Mouse (Mus musculus) hindbrain, embryonic 15.5 days (tissue): Measurements from ENCODE around the gene Pcyt1a. TPM values are rescaled to one million over a fixed set of nuclear protein-coding genes. Genes with fewer than 3 reads are reported as not detected.
A peak's percentile ranks its signal among the peaks of the same experiment; 100 is the strongest.

Experiments used
- ATAC-seq: fragments of 200-750 bp; cut with Nextera tagmentation; 2 replicates; pipeline ENCODE4 v1.8.0; 2017; ENCODE audit warnings: low read depth, moderate number of reproducible peaks, moderate TSS enrichment; ENCODE audit not compliant: low FRiP score
- H3K27ac ChIP-seq: fragments of 300-500 bp; sonication (generic); replicated peaks from 2 replicates; pipeline ENCODE4 v1.5.1; 2015; ENCODE audit warnings: mild to moderate bottlenecking, inconsistent platforms
- H3K27me3 ChIP-seq: fragments of 300-500 bp; sonication (generic); 2 replicates; pipeline ENCODE4 v1.6.1; 2015; ENCODE audit warnings: control low read depth, inconsistent platforms
- H3K36me3 ChIP-seq: fragments of 300-500 bp; sonication (generic); 2 replicates; pipeline ENCODE4 v1.6.1; 2015; ENCODE audit warnings: control low read depth, inconsistent platforms
- H3K4me1 ChIP-seq: fragments of 300-500 bp; sonication (generic); replicated peaks from 2 replicates; pipeline ENCODE4 v1.6.1; 2015; ENCODE audit warnings: control low read depth, inconsistent platforms
- H3K4me2 ChIP-seq: fragments of 300-500 bp; sonication (generic); 2 replicates; pipeline ENCODE4 v1.6.1; 2015; ENCODE audit warnings: moderate library complexity, mild to moderate bottlenecking, inconsistent platforms
- H3K4me3 ChIP-seq: fragments of 300-500 bp; sonication (generic); 2 replicates; pipeline ENCODE4 v1.5.1; 2015; ENCODE audit warnings: mild to moderate bottlenecking, inconsistent platforms
- H3K9ac ChIP-seq: fragments of 300-500 bp; sonication (generic); 2 replicates; pipeline ENCODE4 v1.6.1; 2015; ENCODE audit warnings: inconsistent platforms
- H3K9me3 ChIP-seq: fragments of 300-500 bp; sonication (generic); 2 replicates; pipeline ENCODE4 v1.6.1; 2016; ENCODE audit warnings: control low read depth, inconsistent platforms
- WGBS: fragments of 180-500 bp; shearing (Covaris S2); methylation state at CpG from one replicate; pipeline ENCODE4 v1.1.7; 2015; 5-methylcytosine and 5-hydroxymethylcytosine counted together
- polyA plus RNA-seq: library from polyadenylated mRNA; unstranded; fragments of >200 nt; fragmentation: Nextera tagmentation; extraction: Ambion mirVana; gene quantifications from 2 replicates; pipeline ENCODE4 v1.2.1, GENCODE M21; 2015

Pcyt1a gene
- polyA plus RNA-seq, 1 experiment from 2014 or later, result 45.6 TPM

GRCm38 (mm10) chr16:32506868-32507267 is 76.1 kb downstream of the Pcyt1a start:
- ATAC-seq, result no peak
- Histone ChIP-seq H3K4me3 (no peak overlapping the region), H3K4me2 (no peak overlapping the region), H3K9ac (no peak overlapping the region), H3K36me3 (no peaks in the 10 kb centered on the region), H3K27me3 (no peaks in the 10 kb centered on the region), H3K4me1 (peaks cover 6% of the 10 kb centered on the region), H3K27ac (no peak overlapping the region), H3K9me3 (no peaks in the 10 kb centered on the region)
- 82% methylated on average over 7 of the region's 7 CpGs for WGBS

GRCm38 (mm10) chr16:32507407-32507806 is 76.7 kb downstream of the Pcyt1a start:
- Histone ChIP-seq H3K27me3 (no peaks in the 10 kb centered on the region), H3K27ac (no peak overlapping the region), H3K36me3 (no peaks in the 10 kb centered on the region), H3K4me2 (no peak overlapping the region), H3K4me3 (no peak overlapping the region), H3K4me1 (peaks cover 6% of the 10 kb centered on the region), H3K9ac (no peak overlapping the region), H3K9me3 (no peaks in the 10 kb centered on the region)
- no peak for ATAC-seq
- 18% methylated on average over 9 of the region's 9 CpGs for WGBS

- Histone ChIP-seq H3K36me3 (no peaks in the 10 kb centered on the region), H3K27ac (no peak overlapping the region), H3K4me1 (peaks cover 6% of the 10 kb centered on the region), H3K9ac (no peak overlapping the region), H3K4me2 (no peak overlapping the region), H3K27me3 (no peaks in the 10 kb centered on the region), H3K4me3 (no peak overlapping the region), H3K9me3 (no peaks in the 10 kb centered on the region)
- WGBS, result 90% methylated on average over 5 of the region's 5 CpGs
- no peak for ATAC-seq
Observed at GRCm38 (mm10) chr16:32508035-32508434, 77.3 kb downstream of the Pcyt1a start.

DNA sequence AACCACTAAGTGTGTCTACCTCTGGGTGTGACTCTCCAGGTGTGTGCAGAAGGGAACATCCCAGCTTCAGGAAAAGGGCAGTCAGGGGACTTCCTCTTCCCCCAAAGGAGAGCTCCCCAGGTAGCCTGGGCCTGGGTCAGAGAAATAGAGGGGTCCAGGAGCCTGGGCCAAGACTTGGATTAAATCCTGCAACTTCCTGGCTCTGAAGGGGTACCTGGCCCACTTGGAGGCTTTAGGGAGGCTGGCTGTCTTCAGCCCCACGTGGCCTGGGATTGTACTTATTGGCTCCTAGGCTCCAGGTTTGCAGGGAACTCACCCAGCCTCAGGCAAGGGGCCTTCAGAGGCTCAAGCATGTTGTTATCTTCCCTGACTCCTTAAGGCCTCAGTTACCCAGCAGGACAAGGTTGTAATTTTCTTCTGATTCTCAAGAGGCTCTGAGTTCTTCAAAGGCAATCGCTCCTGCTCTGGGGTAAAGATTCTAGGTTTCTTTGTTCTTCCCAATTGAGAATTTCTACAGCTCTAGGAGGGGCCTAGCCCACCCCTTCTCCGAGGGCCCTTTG is 77.9 kb downstream of the Pcyt1a start:
- Histone ChIP-seq H3K4me3 (no peak overlapping the region), H3K9me3 (no peaks in the 10 kb centered on the region), H3K36me3 (no peaks in the 10 kb centered on the region), H3K4me2 (no peak overlapping the region), H3K4me1 (peaks cover 6% of the 10 kb centered on the region), H3K9ac (no peak overlapping the region), H3K27ac (no peak overlapping the region), H3K27me3 (no peaks in the 10 kb centered on the region)
- no peak for ATAC-seq
- 42% methylated on average over 3 of the region's 3 CpGs for WGBS

- 56% methylated on average over 9 of the region's 9 CpGs for WGBS
- peaks cover 6% of the 10 kb centered on the region for H3K4me1 ChIP-seq
- no peaks in the 10 kb centered on the region for H3K36me3 ChIP-seq
- H3K9ac ChIP-seq, result no peak overlapping the region
- ATAC-seq, result peak; percentile 52; the same call in 1 of the 2 replicates
- no peak overlapping the region for H3K4me3 ChIP-seq
- no peaks in the 10 kb centered on the region for H3K9me3 ChIP-seq
- H3K27me3 ChIP-seq, result no peaks in the 10 kb centered on the region
- no peak overlapping the region for H3K4me2 ChIP-seq
- H3K27ac ChIP-seq, result peak overlapping the region; percentile 38
Observed at GRCm38 (mm10) chr16:32509066-32509942, 78.6 kb downstream of the Pcyt1a start.

- no peaks in the 10 kb centered on the region for H3K9me3 ChIP-seq
- no peaks in the 10 kb centered on the region for H3K27me3 ChIP-seq
- 70% methylated on average over 18 of the region's 18 CpGs for WGBS
- ATAC-seq, result no peak
- H3K9ac ChIP-seq, result no peak overlapping the region
- H3K4me1 ChIP-seq, result peaks cover 11% of the 10 kb centered on the region
- no peak overlapping the region for H3K4me2 ChIP-seq
- no peak overlapping the region for H3K4me3 ChIP-seq
- no peaks in the 10 kb centered on the region for H3K36me3 ChIP-seq
- H3K27ac ChIP-seq, result no peak overlapping the region
Observed at GRCm38 (mm10) chr16:32510399-32511337, 79.9 kb downstream of the Pcyt1a start.

- no peak for ATAC-seq
- no peaks in the 10 kb centered on the region for H3K9me3 ChIP-seq
- peaks cover 17% of the 10 kb centered on the region for H3K4me1 ChIP-seq
- H3K9ac ChIP-seq, result no peak overlapping the region
- 87% methylated on average over 3 of the region's 3 CpGs for WGBS
- H3K4me3 ChIP-seq, result no peak overlapping the region
- no peaks in the 10 kb centered on the region for H3K27me3 ChIP-seq
- no peak overlapping the region for H3K4me2 ChIP-seq
- no peak overlapping the region for H3K27ac ChIP-seq
- H3K36me3 ChIP-seq, result no peaks in the 10 kb centered on the region
Observed at GRCm38 (mm10) chr16:32511338-32511734, 80.6 kb downstream of the Pcyt1a start.

DNA sequence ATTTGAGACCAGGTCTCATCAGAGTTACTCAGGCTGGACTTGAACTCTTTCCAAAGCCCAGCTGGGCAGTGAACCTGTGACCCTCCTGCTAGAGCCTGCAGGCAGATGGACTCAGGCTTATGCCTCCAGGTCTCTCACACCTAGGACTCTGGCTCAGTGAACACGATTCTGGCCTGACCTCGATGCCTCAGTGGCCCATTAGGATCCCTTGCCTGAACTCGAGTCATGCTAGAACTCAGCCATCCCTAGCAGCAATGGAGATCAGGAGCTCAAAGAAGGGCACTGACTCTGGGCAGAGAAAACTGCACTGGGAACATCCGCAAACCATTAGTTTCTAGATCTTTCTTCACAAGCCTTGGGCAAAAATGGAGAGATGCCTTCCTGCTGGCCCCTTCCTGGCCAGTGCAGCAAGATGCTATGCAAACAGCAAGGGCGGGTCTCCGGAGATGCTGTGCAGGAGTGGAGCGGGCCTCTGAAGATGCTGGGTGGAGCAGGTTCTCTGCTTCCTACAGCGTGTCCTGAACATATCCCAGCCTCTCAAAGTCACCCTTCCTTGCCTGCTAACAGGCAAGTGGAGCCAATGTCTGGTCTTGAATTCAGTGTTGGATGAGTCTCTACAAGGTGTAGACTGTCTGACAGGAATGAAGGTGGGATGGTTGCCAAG is 81.2 kb downstream of the Pcyt1a start:
- no peak overlapping the region for H3K9ac ChIP-seq
- H3K36me3 ChIP-seq, result no peaks in the 10 kb centered on the region
- no peaks in the 10 kb centered on the region for H3K9me3 ChIP-seq
- H3K4me2 ChIP-seq, result no peak overlapping the region
- H3K27ac ChIP-seq, result no peak overlapping the region
- no peak overlapping the region for H3K4me3 ChIP-seq
- peaks cover 23% of the 10 kb centered on the region for H3K4me1 ChIP-seq
- ATAC-seq, result no peak
- WGBS, result 95% methylated on average over 8 of the region's 8 CpGs
- H3K27me3 ChIP-seq, result no peaks in the 10 kb centered on the region

- WGBS, result 66% methylated on average over 3 of the region's 3 CpGs
- H3K27ac ChIP-seq, result 0 out of 2 replicates have a peak overlapping the region, but pooled peaks have one; percentile 14
- no peak for ATAC-seq
Observed at GRCm38 (mm10) chr16:32512921-32513320, 82.2 kb downstream of the Pcyt1a start.

GRCm38 (mm10) chr16:32513401-32513800 is 82.7 kb downstream of the Pcyt1a start:
- Histone ChIP-seq H3K9ac (no peak overlapping the region), H3K4me3 (no peak overlapping the region), H3K4me2 (no peak overlapping the region), H3K27me3 (no peaks in the 10 kb centered on the region), H3K4me1 (peaks cover 24% of the 10 kb centered on the region), H3K27ac (no peak overlapping the region), H3K9me3 (no peaks in the 10 kb centered on the region), H3K36me3 (no peaks in the 10 kb centered on the region)
- no peak for ATAC-seq
- 94% methylated on average over 6 of the region's 6 CpGs for WGBS

More at GRCm38 (mm10) chr16:32512921-32513320, 82.2 kb downstream of the Pcyt1a start:
- Histone ChIP-seq H3K9ac (no peak overlapping the region), H3K4me2 (no peak overlapping the region), H3K27me3 (no peaks in the 10 kb centered on the region), H3K4me1 (peaks cover 24% of the 10 kb centered on the region), H3K9me3 (no peaks in the 10 kb centered on the region), H3K4me3 (no peak overlapping the region), H3K36me3 (no peaks in the 10 kb centered on the region)

DNA sequence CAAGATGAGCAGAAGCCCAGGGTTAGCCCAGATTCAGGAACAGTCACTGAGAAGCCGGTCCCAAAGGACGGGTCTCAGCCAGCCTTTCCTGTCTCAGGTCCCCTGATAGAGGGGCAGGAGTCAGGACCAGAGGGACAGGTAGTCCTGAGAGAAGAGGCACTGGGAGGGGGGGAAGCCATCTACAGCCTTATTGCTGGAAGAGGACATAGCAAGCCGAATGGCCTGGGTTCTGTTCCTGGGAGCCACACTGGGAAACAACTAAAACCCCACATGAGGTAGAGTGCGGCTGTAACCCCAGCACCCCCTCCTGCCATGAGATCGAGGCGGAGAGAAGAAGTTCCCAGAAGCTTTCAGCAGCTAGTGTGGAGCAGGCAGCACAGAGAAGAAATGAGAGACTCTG is 83.2 kb downstream of the Pcyt1a start:
- Histone ChIP-seq H3K9ac (no peak overlapping the region), H3K27ac (no peak overlapping the region), H3K36me3 (no peaks in the 10 kb centered on the region), H3K4me3 (no peak overlapping the region), H3K4me2 (no peak overlapping the region), H3K27me3 (no peaks in the 10 kb centered on the region), H3K4me1 (peaks cover 24% of the 10 kb centered on the region), H3K9me3 (no peaks in the 10 kb centered on the region)
- no peak for ATAC-seq
- 91% methylated on average over 6 of the region's 6 CpGs for WGBS
